Mouse (Mus musculus) stomach, embryonic 16.5 days (tissue): ENCODE measurements at regions not wholly inside any gene's neighbourhood (a gene's known extent, or its start where the extent isn't known, plus 50 kb on each side); places are given as distances from the start of the nearest gene placed in this dataset.

ENCODE experiments used
- ATAC-seq: fragments of 200-750 bp; cut with Nextera tagmentation; 2 replicates; pipeline ENCODE4 v1.8.0; 2017; ENCODE audit warnings: moderate number of reproducible peaks, moderate TSS enrichment; ENCODE audit not compliant: insufficient read depth, low FRiP score
- H3K27ac ChIP-seq: fragments of 300-500 bp; sonication (generic); 2 replicates; pipeline ENCODE4 v1.5.1; 2014; ENCODE audit warnings: low read length
- H3K27me3 ChIP-seq: fragments of 300-500 bp; sonication (generic); 2 replicates; pipeline ENCODE4 v1.6.1; 2014; ENCODE audit warnings: low read length, control low read depth, mixed read lengths; ENCODE audit not compliant: control insufficient read depth, insufficient read depth
- H3K36me3 ChIP-seq: fragments of 300-500 bp; sonication (generic); 2 replicates; pipeline ENCODE4 v1.6.1; 2014; ENCODE audit warnings: low read length; ENCODE audit not compliant: control insufficient read depth, insufficient read depth
- H3K4me1 ChIP-seq: fragments of 300-500 bp; sonication (generic); 2 replicates; pipeline ENCODE4 v1.6.1; 2014; ENCODE audit warnings: low read length, control low read depth, mixed read lengths; ENCODE audit not compliant: control insufficient read depth, insufficient read depth
- H3K4me2 ChIP-seq: fragments of 300-500 bp; sonication (generic); 2 replicates; pipeline ENCODE4 v1.6.1; 2014; ENCODE audit warnings: low read depth, low read length, mixed read lengths
- H3K4me3 ChIP-seq: fragments of 300-500 bp; sonication (generic); replicated peaks from 2 replicates; pipeline ENCODE4 v1.5.1; 2014; ENCODE audit warnings: mild to moderate bottlenecking, low read length
- H3K9ac ChIP-seq: fragments of 300-500 bp; sonication (generic); 2 replicates; pipeline ENCODE4 v1.6.1; 2014; ENCODE audit warnings: low read length
- H3K9me3 ChIP-seq: fragments of 300-500 bp; sonication (generic); replicated peaks from 2 replicates; pipeline ENCODE4 v1.6.1; 2016; ENCODE audit warnings: low read length, control low read depth; ENCODE audit not compliant: control insufficient read depth
- WGBS: fragments of 180-500 bp; shearing (Covaris S2); extraction: QIAGEN DNeasy Blood & Tissue Kit; methylation state at CpG from one replicate; pipeline ENCODE4 v1.1.7; 2014; 5-methylcytosine and 5-hydroxymethylcytosine counted together

- 68% methylated on average over 5 of the region's 5 CpGs for WGBS
- no peak for ATAC-seq
- no peak overlapping the region for H3K27ac ChIP-seq
- no peak overlapping the region for H3K4me2 ChIP-seq
- no peaks in the 10 kb centered on the region for H3K4me1 ChIP-seq
- no peak overlapping the region for H3K4me3 ChIP-seq
- no peaks in the 10 kb centered on the region for H3K27me3 ChIP-seq
- H3K9me3 ChIP-seq = no peaks in the 10 kb centered on the region
- no peaks in the 10 kb centered on the region for H3K36me3 ChIP-seq
- H3K9ac ChIP-seq = no peak overlapping the region
Observed at GRCm38 (mm10) chr12:9247506-9247905, 217.7 kb downstream of the Ttc32 start.

DNA sequence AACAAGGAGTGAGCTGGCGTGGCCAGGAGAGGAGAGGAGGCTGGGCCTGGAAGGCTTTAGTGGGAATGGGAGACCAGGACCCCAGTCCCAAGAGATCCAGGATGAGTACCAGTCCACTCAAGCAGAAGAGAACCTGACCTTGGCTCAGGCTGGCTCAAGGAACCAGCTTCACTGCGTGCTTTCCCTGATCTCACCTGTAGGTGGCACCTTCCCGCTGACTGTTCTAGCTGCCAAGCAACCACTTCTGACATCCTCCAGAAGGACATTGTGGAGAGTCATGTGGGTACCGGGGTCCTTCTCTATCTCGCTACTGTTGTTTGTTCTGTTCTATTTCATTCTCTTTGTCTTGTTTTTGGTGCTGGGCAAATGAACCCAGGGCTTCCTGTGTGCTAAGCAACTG lies 222.0 kb downstream of the Ttc32 start:
- Histone ChIP-seq H3K27ac (no peak overlapping the region), H3K4me1 (no peaks in the 10 kb centered on the region), H3K36me3 (no peaks in the 10 kb centered on the region), H3K4me3 (no peak overlapping the region), H3K9ac (no peak overlapping the region), H3K9me3 (no peaks in the 10 kb centered on the region), H3K27me3 (no peaks in the 10 kb centered on the region), H3K4me2 (no peak overlapping the region)
- ATAC-seq = no peak
- WGBS = 18% methylated on average over 5 of the region's 5 CpGs

DNA sequence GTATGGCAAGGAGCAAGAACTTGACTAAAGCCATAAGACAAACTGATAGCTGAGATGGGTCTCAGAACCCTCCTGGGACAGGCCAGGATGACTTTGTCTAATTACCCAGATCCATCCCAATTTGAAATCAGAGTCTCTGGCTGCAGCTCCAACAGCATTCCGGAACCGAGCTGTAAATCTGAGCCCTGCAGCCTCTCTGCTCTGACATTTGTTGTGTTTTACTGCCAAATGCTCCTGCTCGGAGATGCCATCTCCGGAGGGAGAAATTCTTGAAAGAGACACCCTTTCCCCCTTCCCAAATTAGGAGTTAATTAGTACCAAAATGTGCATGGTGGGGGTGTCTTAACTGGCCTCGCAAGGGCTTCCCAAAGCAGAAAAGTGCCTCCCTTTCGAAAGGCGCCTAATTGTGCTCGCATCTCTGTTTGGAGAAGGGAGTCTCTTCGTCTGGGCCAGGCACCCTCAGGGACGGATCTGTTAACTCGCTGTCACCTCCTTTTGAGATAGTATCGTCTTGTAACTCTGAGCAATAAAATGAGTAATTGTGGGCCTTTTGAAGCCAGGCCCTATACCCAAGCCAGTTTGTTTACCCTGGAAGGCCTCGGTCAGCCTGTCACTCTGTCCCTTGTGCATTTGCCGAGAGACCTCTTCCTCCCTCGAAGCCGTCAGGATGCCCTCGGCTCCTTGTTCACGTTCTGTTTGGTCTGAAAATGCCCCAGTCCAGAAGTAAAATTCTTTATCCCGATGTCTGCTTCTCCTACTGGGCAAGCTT lies 223.7 kb downstream of the Ttc32 start:
- Histone ChIP-seq H3K27ac (no peak overlapping the region), H3K36me3 (no peaks in the 10 kb centered on the region), H3K4me1 (no peaks in the 10 kb centered on the region), H3K4me2 (no peak overlapping the region), H3K4me3 (no peak overlapping the region), H3K27me3 (no peaks in the 10 kb centered on the region), H3K9me3 (no peaks in the 10 kb centered on the region), H3K9ac (no peak overlapping the region)
- ATAC-seq = no peak
- WGBS = 29% methylated on average over 19 of the region's 19 CpGs

GRCm38 (mm10) chr12:9254301-9254860 lies 224.6 kb downstream of the Ttc32 start:
- Histone ChIP-seq H3K36me3 (no peaks in the 10 kb centered on the region), H3K9ac (no peak overlapping the region)
- WGBS = 73% methylated on average over 6 of the region's 6 CpGs

GRCm38 (mm10) chr12:9255661-9256486 lies 226.1 kb downstream of the Ttc32 start:
- H3K27ac ChIP-seq = no peak overlapping the region
- H3K9me3 ChIP-seq = no peaks in the 10 kb centered on the region
- H3K4me2 ChIP-seq = no peak overlapping the region
- no peaks in the 10 kb centered on the region for H3K27me3 ChIP-seq
- no peaks in the 10 kb centered on the region for H3K4me1 ChIP-seq
- H3K9ac ChIP-seq = no peak overlapping the region
- H3K4me3 ChIP-seq = no peak overlapping the region
- WGBS = 84% methylated on average over 10 of the region's 10 CpGs
- ATAC-seq = no peak
- H3K36me3 ChIP-seq = no peaks in the 10 kb centered on the region

More at GRCm38 (mm10) chr12:9254301-9254860, 224.6 kb downstream of the Ttc32 start:
- no peak for ATAC-seq
- H3K4me3 ChIP-seq = no peak overlapping the region
- no peaks in the 10 kb centered on the region for H3K9me3 ChIP-seq
- no peaks in the 10 kb centered on the region for H3K4me1 ChIP-seq
- H3K27me3 ChIP-seq = no peaks in the 10 kb centered on the region
- no peak overlapping the region for H3K4me2 ChIP-seq
- H3K27ac ChIP-seq = no peak overlapping the region

- H3K36me3 ChIP-seq = no peaks in the 10 kb centered on the region
- no peaks in the 10 kb centered on the region for H3K4me1 ChIP-seq
- no peaks in the 10 kb centered on the region for H3K27me3 ChIP-seq
- no peak for ATAC-seq
- H3K4me3 ChIP-seq = no peak overlapping the region
- no peak overlapping the region for H3K27ac ChIP-seq
- no peaks in the 10 kb centered on the region for H3K9me3 ChIP-seq
- no peak overlapping the region for H3K9ac ChIP-seq
- H3K4me2 ChIP-seq = no peak overlapping the region
Observed at GRCm38 (mm10) chr12:9256487-9256820, 226.7 kb downstream of the Ttc32 start.

GRCm38 (mm10) chr12:9258221-9258620 lies 228.4 kb downstream of the Ttc32 start:
- Histone ChIP-seq H3K27me3 (no peaks in the 10 kb centered on the region), H3K27ac (no peak overlapping the region)
- 80% methylated on average over 1 of the region's 1 CpGs for WGBS

DNA sequence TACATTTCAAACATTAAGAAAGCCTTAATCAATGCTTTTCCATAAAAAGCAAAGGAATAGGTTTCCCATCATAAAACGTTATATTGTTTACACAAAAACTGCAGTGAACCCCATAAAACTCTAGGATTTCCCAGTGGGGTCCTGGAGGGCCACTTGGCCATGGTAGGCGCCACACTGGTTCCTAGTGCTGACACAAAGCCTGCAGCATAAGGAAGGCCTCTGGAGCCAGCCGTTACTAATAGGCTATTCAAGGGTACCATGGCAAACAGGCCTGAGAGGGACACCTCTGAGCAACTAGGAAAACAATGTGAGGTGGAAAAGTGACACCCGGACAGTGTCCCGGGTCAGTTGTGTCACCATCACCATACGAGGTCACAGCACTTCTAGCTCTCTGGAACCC lies 231.9 kb downstream of the Ttc32 start:
- Histone ChIP-seq H3K4me2 (no peak overlapping the region), H3K27ac (no peak overlapping the region), H3K36me3 (no peaks in the 10 kb centered on the region), H3K4me3 (no peak overlapping the region), H3K4me1 (no peaks in the 10 kb centered on the region), H3K27me3 (no peaks in the 10 kb centered on the region), H3K9me3 (no peaks in the 10 kb centered on the region), H3K9ac (no peak overlapping the region)
- WGBS = 56% methylated on average over 6 of the region's 6 CpGs
- no peak for ATAC-seq

More at GRCm38 (mm10) chr12:9258221-9258620, 228.4 kb downstream of the Ttc32 start:
- no peak overlapping the region for H3K9ac ChIP-seq
- H3K4me2 ChIP-seq = no peak overlapping the region
- no peaks in the 10 kb centered on the region for H3K9me3 ChIP-seq
- H3K36me3 ChIP-seq = no peaks in the 10 kb centered on the region
- H3K4me3 ChIP-seq = no peak overlapping the region
- ATAC-seq = no peak
- H3K4me1 ChIP-seq = no peaks in the 10 kb centered on the region

DNA sequence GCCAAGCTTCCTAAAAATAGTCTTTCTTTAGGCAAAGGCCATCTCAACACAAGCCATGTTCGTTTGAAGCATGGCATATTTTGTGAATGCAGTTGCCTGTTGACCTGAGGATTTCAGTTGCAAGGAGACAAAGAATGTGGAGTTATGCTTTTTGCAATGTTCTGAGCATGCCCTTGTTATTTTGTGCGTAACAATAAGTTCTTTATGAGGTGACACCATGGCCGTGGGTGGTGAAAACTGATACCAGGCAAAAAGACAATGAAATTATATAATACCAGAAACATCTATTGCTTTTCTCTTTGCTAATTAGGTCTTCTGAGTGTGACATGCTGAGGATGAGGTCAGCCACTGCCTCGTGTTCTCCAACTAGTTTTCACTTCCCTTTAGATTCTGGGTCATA lies 236.4 kb downstream of the Ttc32 start:
- no peak overlapping the region for H3K9ac ChIP-seq
- no peak overlapping the region for H3K4me3 ChIP-seq
- no peaks in the 10 kb centered on the region for H3K36me3 ChIP-seq
- H3K27me3 ChIP-seq = no peaks in the 10 kb centered on the region
- 79% methylated on average over 4 of the region's 4 CpGs for WGBS
- ATAC-seq = no peak
- H3K9me3 ChIP-seq = no peaks in the 10 kb centered on the region
- no peak overlapping the region for H3K27ac ChIP-seq
- no peak overlapping the region for H3K4me2 ChIP-seq
- H3K4me1 ChIP-seq = no peaks in the 10 kb centered on the region
